Mouse (Mus musculus) heart, adult 2 months (tissue): ENCODE measurements around the gene Smpdl3b. TPM values are rescaled to one million over a fixed set of nuclear protein-coding genes. Genes with fewer than 3 reads are reported as not detected.
"Not testable (repeated sequence)": the region's sequence is repeated elsewhere in the genome, so short reads cannot be mapped to it uniquely, and the experiment has no call there.

ENCODE experiments used
- DNase-seq, 2 experiments: peaks; one replicate each; pipeline ENCODE4 v3.0.0; 2021
- H3K27ac ChIP-seq: fragments of 200-600 bp; 2 replicates; pipeline ENCODE4 v1.8.1; 2022
- H3K27me3 ChIP-seq: fragments of 200-500 bp; 2 replicates; pipeline ENCODE4 v1.6.1; 2012; ENCODE audit warnings: mild to moderate bottlenecking, low read length, inconsistent platforms, mixed read lengths; ENCODE audit not compliant: control insufficient read depth, insufficient read depth
- H3K36me3 ChIP-seq: fragments of 200-500 bp; 2 replicates; pipeline ENCODE4 v1.6.1; 2012; ENCODE audit warnings: low read length, inconsistent platforms; ENCODE audit not compliant: control insufficient read depth, insufficient read depth
- H3K4me1 ChIP-seq: fragments of 200-500 bp; 2 replicates; pipeline ENCODE4 v1.6.1; 2011; ENCODE audit warnings: low read length; ENCODE audit not compliant: control insufficient read depth, insufficient read depth
- H3K4me3 ChIP-seq: fragments of 200-600 bp; 2 replicates; pipeline ENCODE4 v1.8.1; 2022
- H3K79me2 ChIP-seq: fragments of 200-500 bp; replicated peaks from 2 replicates; pipeline ENCODE4 v1.6.1; 2012; ENCODE audit warnings: mild to moderate bottlenecking, inconsistent platforms, low read length, moderate library complexity, mixed read lengths; ENCODE audit not compliant: control insufficient read depth, insufficient read depth
- H3K9ac ChIP-seq: fragments of 200-500 bp; 2 replicates; pipeline ENCODE4 v1.6.1; 2012; ENCODE audit warnings: low read depth, mild to moderate bottlenecking, control low read depth, inconsistent platforms, low read length, mixed read lengths
- CTCF ChIP-seq: fragments of 200-600 bp; IDR thresholded peaks from 2 replicates; pipeline ENCODE4 v1.8.1; 2022; ENCODE audit warnings: antibody characterized with exemption, mild to moderate bottlenecking, moderate library complexity
- EP300 ChIP-seq: fragments of 200-500 bp; IDR thresholded peaks from 2 replicates; pipeline ENCODE4 v1.6.1; 2011; ENCODE audit warnings: low read depth, low read length, control low read depth; ENCODE audit not compliant: insufficient read depth
- POLR2A ChIP-seq: fragments of 200-500 bp; IDR thresholded peaks from 2 replicates; pipeline ENCODE4 v1.6.1; 2011; ENCODE audit warnings: mild to moderate bottlenecking, low read depth, low read length, control low read depth; ENCODE audit not compliant: insufficient read depth
- WGBS: fragments of 180-500 bp; shearing (Covaris S2); methylation state at CpG from one replicate; pipeline ENCODE4 v1.1.7; 2018; 5-methylcytosine and 5-hydroxymethylcytosine counted together
- intact Hi-C: fragments of 180-260 bp; cut with DNase I; formaldehyde crosslinking; loops from one replicate; pipeline ENCODE4 v1.15.1; 2025
- polyA plus RNA-seq: library from polyadenylated mRNA; depleted of rRNA; stranded (reverse); fragments of >200 nt; gene quantifications from 2 replicates; pipeline ENCODE4 v1.2.3, GENCODE M21; 2012
- total RNA-seq, 2 experiments: library from RNA; stranded (reverse); gene quantifications; 2 replicates each; pipeline ENCODE4 v1.2.3; 2021

The Smpdl3b gene
- total and polyA plus RNA-seq, 3 experiments: 0.82 to 1.3 (median 0.86) TPM

GRCm38 (mm10) chr4:132797461-132797860 is 40.4 kb upstream of the Smpdl3b start:
- Histone ChIP-seq H3K36me3 (no peaks in the 10 kb centered on the region), H3K4me1 (peaks cover 2% of the 10 kb centered on the region), H3K27me3 (no peaks in the 10 kb centered on the region), H3K79me2 (no peaks in the 10 kb centered on the region), H3K9ac (no peak overlapping the region), H3K4me3 (no peak overlapping the region), H3K27ac (no peak overlapping the region; the same call in 1 of the 2 replicates)
- intact Hi-C loops: no loop called here
- TF ChIP-seq POLR2A (no peak), EP300 (no peak), CTCF (no peak)
- no peak for DNase-seq
- WGBS: 56% methylated on average over 1 of the region's 1 CpGs

- Histone ChIP-seq H3K27me3 (no peaks in the 10 kb centered on the region), H3K36me3 (no peaks in the 10 kb centered on the region), H3K9ac (peak within 1 kb of the TSS; percentile 34), H3K4me1 (peaks cover 2% of the 10 kb centered on the region), H3K27ac (peak within 1 kb of the TSS; percentile 57), H3K4me3 (peak within 1 kb of the TSS; percentile 48), H3K79me2 (no peaks in the 10 kb centered on the region)
- TF ChIP-seq CTCF: no peak
- peak; percentile 70 for TF ChIP-seq POLR2A
- peak; percentile 86 to 88 for DNase-seq
- WGBS: 2% methylated on average over 21 of the region's 21 CpGs
- intact Hi-C loops: no loop called here
Observed at GRCm38 (mm10) chr4:132796196-132796886, 39.3 kb upstream of the Smpdl3b start, which contains the start of gene Themis2. Themis2 (minus strand) TSS chr4:132796387.

- DNase-seq: no peak
- no peak overlapping the region; the same call in 1 of the 2 replicates for H3K27ac ChIP-seq
- no peak for TF ChIP-seq EP300
- TF ChIP-seq CTCF: no peak
- no peak for TF ChIP-seq POLR2A
- peak overlapping the region; percentile 34; the same call in 1 of the 2 replicates for H3K9ac ChIP-seq
- WGBS: 67% methylated on average over 7 of the region's 7 CpGs
- intact Hi-C loops: no loop called here
- H3K4me3 ChIP-seq: no peak overlapping the region
- H3K79me2 ChIP-seq: no peaks in the 10 kb centered on the region
- no peaks in the 10 kb centered on the region for H3K36me3 ChIP-seq
- H3K4me1 ChIP-seq: peaks cover 2% of the 10 kb centered on the region
- no peaks in the 10 kb centered on the region for H3K27me3 ChIP-seq
Observed at GRCm38 (mm10) chr4:132795171-132795570, 38.1 kb upstream of the Smpdl3b start.

GRCm38 (mm10) chr4:132794760-132795159 is 37.7 kb upstream of the Smpdl3b start:
- Histone ChIP-seq H3K4me1 (peaks cover 2% of the 10 kb centered on the region), H3K27ac (no peak overlapping the region; the same call in 1 of the 2 replicates), H3K27me3 (no peaks in the 10 kb centered on the region), H3K79me2 (no peaks in the 10 kb centered on the region), H3K9ac (no peak overlapping the region), H3K4me3 (no peak overlapping the region), H3K36me3 (no peaks in the 10 kb centered on the region)
- intact Hi-C loops: no loop called here
- 68% methylated on average over 8 of the region's 8 CpGs for WGBS
- peak in 1 of 2 experiments; percentile 32 for DNase-seq
- TF ChIP-seq CTCF (no peak), POLR2A (no peak), EP300 (no peak)

- TF ChIP-seq EP300: no peak
- no peak for TF ChIP-seq CTCF
- no peak for TF ChIP-seq POLR2A
- no peak overlapping the region; the same call in 1 of the 2 replicates for H3K27ac ChIP-seq
- no peak overlapping the region for H3K9ac ChIP-seq
- H3K4me1 ChIP-seq: peaks cover 2% of the 10 kb centered on the region
- no peak overlapping the region for H3K4me3 ChIP-seq
- WGBS: 56% methylated on average over 9 of the region's 9 CpGs
- H3K36me3 ChIP-seq: no peaks in the 10 kb centered on the region
- DNase-seq: peak in 1 of 2 experiments; percentile 53
- intact Hi-C loops: no loop called here
- H3K27me3 ChIP-seq: no peaks in the 10 kb centered on the region
- H3K79me2 ChIP-seq: no peaks in the 10 kb centered on the region
Observed at GRCm38 (mm10) chr4:132794028-132794427, 37.0 kb upstream of the Smpdl3b start.

GRCm38 (mm10) chr4:132793322-132794004 is 36.4 kb upstream of the Smpdl3b start:
- H3K27me3 ChIP-seq, H3K4me1 ChIP-seq, H3K9ac ChIP-seq, H3K27ac ChIP-seq, H3K4me3 ChIP-seq, intact Hi-C loops, DNase-seq, H3K36me3 ChIP-seq, H3K79me2 ChIP-seq: not testable (repeated sequence)
- WGBS: 82% methylated on average over 9 of the region's 9 CpGs
